Mouse (Mus musculus): ENCODE results near the gene Clrn2. TPM values are rescaled to one million over a fixed set of nuclear protein-coding genes. Genes with fewer than 3 reads are reported as not detected.
A peak's percentile ranks its signal among the peaks of the same experiment; 100 is the strongest.
"Not testable (repeated sequence)": the region's sequence is repeated elsewhere in the genome, so short reads cannot be mapped to it uniquely, and the experiment has no call there.

The Clrn2 gene
- polyA plus RNA-seq, 1 experiment from 2014 or later: not detected

GRCm38 (mm10) chr5:45424021-45424886, 29.3 kb upstream of the Clrn2 start:
- no peak overlapping the region for H3K27ac ChIP-seq (ENCODE audit: low read depth)
- H3K36me3 ChIP-seq (ENCODE audit: insufficient read depth): no peaks in the 10 kb centered on the region
- ATAC-seq (ENCODE audit: insufficient read depth): peak; percentile 74; the same call in 1 of the 2 replicates
- no peak overlapping the region for H3K4me2 ChIP-seq
- no peak overlapping the region for H3K4me3 ChIP-seq (ENCODE audit: low read depth, low read length)
- no peaks in the 10 kb centered on the region for H3K4me1 ChIP-seq (ENCODE audit: insufficient read depth)
- no peak overlapping the region for H3K9ac ChIP-seq
- DNase-seq: peak; percentile 84
- no peaks in the 10 kb centered on the region for H3K9me3 ChIP-seq (ENCODE audit: low read depth, low read length)
- H3K27me3 ChIP-seq (ENCODE audit: insufficient read depth, low read length): no peaks in the 10 kb centered on the region
- peak; percentile 85 for TF ChIP-seq CTCF (IDR thresholded peaks at IDR 0.05; ENCODE audit: low read depth)
- 38% methylated on average over 8 of the region's 8 CpGs for WGBS

DNA sequence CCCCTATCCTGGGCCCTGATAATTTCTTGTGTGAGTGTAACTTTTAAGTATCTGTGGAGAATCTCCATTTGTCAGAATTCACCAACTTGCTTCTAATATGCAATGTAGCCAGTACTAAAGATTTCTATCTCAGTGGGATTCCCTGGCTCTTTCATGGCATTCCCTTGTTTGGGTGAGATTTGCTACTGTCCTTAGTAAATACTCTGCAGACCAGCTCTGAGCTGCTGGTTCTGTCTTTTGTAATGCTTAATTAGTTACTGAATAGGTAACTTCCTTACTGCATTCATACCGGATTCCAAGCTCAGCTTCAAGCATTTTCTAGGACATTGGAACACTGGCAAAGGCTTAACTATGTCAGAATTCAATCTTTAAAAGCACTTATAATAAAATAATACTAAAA, 27.8 kb upstream of the Clrn2 start:
- DNase-seq; H3K4me3 ChIP-seq (ENCODE audit: low read depth, low read length); H3K9me3 ChIP-seq (ENCODE audit: low read depth, low read length); H3K27me3 ChIP-seq (ENCODE audit: insufficient read depth, low read length); ATAC-seq (ENCODE audit: insufficient read depth); H3K36me3 ChIP-seq (ENCODE audit: insufficient read depth); H3K4me2 ChIP-seq; H3K9ac ChIP-seq; H3K4me1 ChIP-seq (ENCODE audit: insufficient read depth); H3K27ac ChIP-seq (ENCODE audit: low read depth): not testable (repeated sequence)
- WGBS: 67% methylated on average over 1 of the region's 1 CpGs

DNA sequence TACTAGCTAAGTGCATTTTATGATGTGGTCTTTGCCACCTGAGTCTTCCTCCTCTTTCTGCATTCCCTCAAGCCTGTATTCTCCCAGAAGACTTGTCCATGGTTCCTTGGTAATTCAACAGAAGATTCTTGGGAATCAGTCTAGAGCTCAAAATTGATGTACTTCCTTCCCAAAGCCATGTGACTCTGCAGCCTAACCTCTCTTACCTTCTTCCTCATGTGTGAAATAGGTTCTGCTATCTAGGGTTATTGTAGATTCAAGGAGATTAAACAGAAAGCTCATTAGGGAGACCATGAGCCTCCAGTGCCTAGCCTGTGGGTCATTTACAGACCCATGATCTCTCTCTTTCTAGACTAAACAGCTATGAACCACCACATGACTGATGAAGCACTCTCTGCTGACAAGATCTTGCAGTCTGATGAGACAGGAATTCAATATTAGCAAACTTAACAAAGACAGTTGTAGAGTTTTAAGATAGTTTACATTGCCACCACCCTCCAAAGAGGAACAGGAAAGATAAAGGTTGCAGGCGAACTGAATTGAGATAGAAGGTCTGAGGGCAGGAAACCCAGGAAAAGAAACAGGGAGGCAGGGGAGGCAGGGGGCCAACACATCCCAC, 27.0 kb upstream of the Clrn2 start:
- no peak overlapping the region for H3K4me3 ChIP-seq (ENCODE audit: low read depth, low read length)
- H3K9me3 ChIP-seq (ENCODE audit: low read depth, low read length): no peaks in the 10 kb centered on the region
- H3K27me3 ChIP-seq (ENCODE audit: insufficient read depth, low read length): no peaks in the 10 kb centered on the region
- no peak for ATAC-seq (ENCODE audit: insufficient read depth)
- no peak for TF ChIP-seq CTCF (IDR thresholded peaks at IDR 0.05; ENCODE audit: low read depth)
- WGBS: 40% methylated on average over 1 of the region's 1 CpGs
- H3K4me1 ChIP-seq (ENCODE audit: insufficient read depth): no peaks in the 10 kb centered on the region
- H3K9ac ChIP-seq: no peak overlapping the region
- no peaks in the 10 kb centered on the region for H3K36me3 ChIP-seq (ENCODE audit: insufficient read depth)
- DNase-seq: no peak
- no peak overlapping the region for H3K4me2 ChIP-seq
- H3K27ac ChIP-seq (ENCODE audit: low read depth): no peak overlapping the region

DNA sequence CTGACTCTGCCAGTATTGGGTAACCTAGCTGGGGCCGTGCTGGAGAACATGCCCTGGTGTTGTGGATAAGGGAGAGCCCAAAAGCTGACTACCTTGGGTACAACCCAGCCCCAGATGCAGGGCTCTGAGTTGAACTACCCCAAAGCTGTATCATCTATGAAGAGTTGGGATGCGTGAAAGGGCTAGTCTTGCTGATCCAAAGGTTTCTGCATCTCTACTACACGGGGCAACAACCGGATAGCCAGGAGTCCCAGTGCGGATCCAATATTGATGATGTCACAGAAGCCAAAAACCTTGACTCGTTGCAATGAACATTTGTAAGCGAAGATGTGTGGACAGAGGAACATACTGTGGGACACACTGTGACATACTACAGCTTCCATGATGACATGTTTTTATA, 25.7 kb upstream of the Clrn2 start:
- no peak for ATAC-seq (ENCODE audit: insufficient read depth)
- Histone ChIP-seq H3K27me3 (ENCODE audit: insufficient read depth, low read length) (no peaks in the 10 kb centered on the region), H3K4me2 (no peak overlapping the region), H3K4me3 (ENCODE audit: low read depth, low read length) (no peak overlapping the region), H3K4me1 (ENCODE audit: insufficient read depth) (no peaks in the 10 kb centered on the region), H3K27ac (ENCODE audit: low read depth) (no peak overlapping the region), H3K36me3 (ENCODE audit: insufficient read depth) (no peaks in the 10 kb centered on the region), H3K9ac (no peak overlapping the region), H3K9me3 (ENCODE audit: low read depth, low read length) (no peaks in the 10 kb centered on the region)
- no peak for TF ChIP-seq CTCF (IDR thresholded peaks at IDR 0.05; ENCODE audit: low read depth)
- WGBS: 89% methylated on average over 7 of the region's 7 CpGs
- DNase-seq: no peak

DNA sequence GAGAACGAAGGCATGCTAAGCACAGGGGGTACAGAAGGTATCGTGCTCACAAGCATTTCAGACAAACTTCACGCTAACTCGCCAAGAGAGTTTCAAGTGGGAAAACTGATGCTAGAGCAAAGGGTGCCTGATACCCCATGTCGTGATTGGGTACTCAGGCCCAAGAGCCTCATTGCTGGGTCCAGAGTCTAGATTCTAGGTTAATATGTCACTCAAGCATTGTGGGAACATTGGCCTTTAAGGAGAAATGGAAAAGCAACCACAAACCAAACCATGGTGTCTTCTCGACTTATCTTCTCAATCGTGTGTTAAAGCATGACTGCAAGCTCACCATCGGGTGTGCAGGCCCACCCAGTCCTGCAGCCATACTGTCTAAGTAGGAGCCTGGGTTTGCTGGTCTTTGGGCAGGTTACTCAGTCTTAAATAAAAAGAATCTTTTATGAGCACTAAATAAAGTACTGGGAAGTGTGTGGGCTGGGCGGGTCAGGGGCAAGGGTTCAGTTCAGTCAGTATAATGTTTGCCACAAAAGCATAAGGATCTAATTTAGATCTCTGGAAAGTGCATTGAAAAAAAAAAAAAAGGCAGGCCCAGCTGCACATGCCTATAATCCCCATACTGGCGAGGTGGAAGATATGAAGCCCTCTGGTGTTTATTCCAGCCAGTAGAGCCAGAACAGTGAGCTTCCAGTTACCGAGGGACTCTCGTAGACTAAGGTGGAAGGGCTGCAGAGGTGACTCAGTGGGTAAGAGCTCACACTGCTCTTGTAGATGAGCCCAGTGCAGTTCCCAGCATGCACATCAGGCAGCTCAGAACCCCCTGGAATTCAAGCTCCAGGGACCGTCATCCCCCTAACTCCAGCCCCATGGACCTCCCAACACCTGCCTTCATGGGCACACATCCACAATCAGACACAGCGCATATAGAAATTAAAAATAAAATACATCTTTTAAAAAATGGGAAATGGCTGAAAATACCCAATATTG, 17.3 kb upstream of the Clrn2 start:
- Histone ChIP-seq H3K36me3 (ENCODE audit: insufficient read depth) (peaks cover 47% of the 10 kb centered on the region), H3K4me3 (ENCODE audit: low read depth, low read length) (no peak overlapping the region), H3K4me2 (no peak overlapping the region), H3K9ac (no peak overlapping the region), H3K27ac (ENCODE audit: low read depth) (no peak overlapping the region), H3K9me3 (ENCODE audit: low read depth, low read length) (no peaks in the 10 kb centered on the region), H3K27me3 (ENCODE audit: insufficient read depth, low read length) (no peaks in the 10 kb centered on the region), H3K4me1 (ENCODE audit: insufficient read depth) (no peaks in the 10 kb centered on the region)
- no peak for DNase-seq
- 89% methylated on average over 14 of the region's 14 CpGs for WGBS
- ATAC-seq (ENCODE audit: insufficient read depth): no peak
- no peak for TF ChIP-seq CTCF (IDR thresholded peaks at IDR 0.05; ENCODE audit: low read depth)

- Histone ChIP-seq H3K9me3 (ENCODE audit: low read depth, low read length) (no peaks in the 10 kb centered on the region), H3K27ac (ENCODE audit: low read depth) (no peak overlapping the region), H3K27me3 (ENCODE audit: insufficient read depth, low read length) (no peaks in the 10 kb centered on the region), H3K4me3 (ENCODE audit: low read depth, low read length) (no peak overlapping the region), H3K36me3 (ENCODE audit: insufficient read depth) (peaks cover 47% of the 10 kb centered on the region), H3K4me1 (ENCODE audit: insufficient read depth) (no peaks in the 10 kb centered on the region), H3K9ac (no peak overlapping the region), H3K4me2 (no peak overlapping the region)
- WGBS: 65% methylated on average over 4 of the region's 4 CpGs
- TF ChIP-seq CTCF (IDR thresholded peaks at IDR 0.05; ENCODE audit: low read depth): no peak
- DNase-seq (no peak), ATAC-seq (ENCODE audit: insufficient read depth) (no peak)
Measured at GRCm38 (mm10) chr5:45437826-45438225, 15.7 kb upstream of the Clrn2 start.

All from lung, embryonic 14.5 days (tissue).